Mouse (Mus musculus): ENCODE measurements around the gene Wdfy2. TPM values are rescaled to one million over a fixed set of nuclear protein-coding genes. Genes with fewer than 3 reads are reported as not detected.

Wdfy2 gene
- polyA plus RNA-seq (2016; fragmentation: Nextera tagmentation; extraction: Ambion mirVana) = 11.9 and 12.7 TPM in 2 replicates

DNA sequence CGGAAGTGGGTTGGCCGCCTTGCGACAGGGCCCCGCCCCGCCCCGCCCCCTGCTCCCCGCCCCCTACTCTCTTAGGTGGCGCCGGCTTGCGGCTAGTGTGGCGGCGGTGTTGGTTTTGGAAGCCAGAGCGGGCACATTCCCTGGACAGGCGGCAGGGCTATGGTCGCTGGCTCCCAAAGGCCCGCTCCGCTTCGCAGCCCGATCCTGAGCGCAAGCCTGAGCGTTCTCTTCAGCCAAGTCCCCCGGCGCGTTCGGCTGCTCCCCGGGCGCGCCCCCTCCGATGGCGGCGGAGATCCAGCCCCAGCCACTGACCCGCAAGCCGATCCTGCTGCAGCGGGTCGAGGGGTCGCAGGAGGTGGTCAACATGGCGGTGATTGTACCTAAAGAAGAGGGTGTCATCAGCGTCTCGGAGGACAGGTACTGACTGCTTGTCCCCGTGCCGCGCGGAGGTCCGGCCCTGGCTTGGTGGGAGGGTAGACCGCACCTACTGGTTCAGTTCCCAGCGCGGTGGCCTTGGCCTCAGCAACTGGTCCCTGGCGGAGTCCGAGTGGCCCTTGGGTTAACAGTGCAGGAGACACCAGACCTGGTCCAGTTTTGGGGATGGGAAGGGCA lies at the start of gene Wdfy2:
Gene Wdfy2, plus strand, starts transcription at position 38 of the 612 bp plus-strand sequence.
- WGBS = under 1% methylated on average over 49 of the region's 49 CpGs
- DNase-seq (ENCODE audit: low spot score) = peak; percentile 74

DNA sequence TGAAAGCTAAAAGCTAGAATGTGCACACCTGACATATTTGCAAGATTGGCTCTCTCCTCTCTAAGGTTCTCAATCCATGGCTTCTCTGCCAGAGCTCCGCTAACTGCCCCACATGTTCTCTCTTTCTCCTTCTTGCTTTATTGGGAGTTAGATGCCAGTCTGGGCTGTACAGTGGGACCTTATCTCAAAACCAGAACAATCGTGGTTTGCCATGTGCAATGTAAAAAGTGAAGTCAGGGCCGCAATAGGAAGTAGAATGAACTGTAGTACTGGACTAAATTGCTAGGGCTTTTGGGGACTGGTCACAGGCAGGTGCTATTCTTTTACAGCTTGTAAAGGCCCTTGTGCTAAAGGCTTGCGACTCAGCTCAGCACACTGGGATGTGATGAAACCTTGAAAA lies 48.2 kb upstream of the Wdfy2 start:
- H3K27me3 ChIP-seq (ENCODE audit: low read depth, poor library complexity, severe bottlenecking) = no peaks in the 10 kb centered on the region
- H3K4me1 ChIP-seq = no peaks in the 10 kb centered on the region
- H3K36me3 ChIP-seq = no peaks in the 10 kb centered on the region
- H3K9me3 ChIP-seq (replicated peaks) = no peaks in the 10 kb centered on the region
- H3K27ac ChIP-seq = no peak overlapping the region
- no peak overlapping the region for H3K4me3 ChIP-seq
- DNase-seq (ENCODE audit: low spot score) = no peak
- WGBS = 73% methylated on average over 4 of the region's 4 CpGs

More for the DNA sequence above, at the start of gene Wdfy2:
- H3K27ac ChIP-seq = peak within 1 kb of the TSS; percentile 88
- peaks cover 14% of the 10 kb centered on the region for H3K36me3 ChIP-seq
- H3K4me3 ChIP-seq = peak within 1 kb of the TSS; percentile 76
- no peaks in the 10 kb centered on the region for H3K27me3 ChIP-seq (ENCODE audit: low read depth, poor library complexity, severe bottlenecking)
- peaks cover 28% of the 10 kb centered on the region for H3K4me1 ChIP-seq
- H3K9me3 ChIP-seq (replicated peaks) = no peaks in the 10 kb centered on the region

DNA sequence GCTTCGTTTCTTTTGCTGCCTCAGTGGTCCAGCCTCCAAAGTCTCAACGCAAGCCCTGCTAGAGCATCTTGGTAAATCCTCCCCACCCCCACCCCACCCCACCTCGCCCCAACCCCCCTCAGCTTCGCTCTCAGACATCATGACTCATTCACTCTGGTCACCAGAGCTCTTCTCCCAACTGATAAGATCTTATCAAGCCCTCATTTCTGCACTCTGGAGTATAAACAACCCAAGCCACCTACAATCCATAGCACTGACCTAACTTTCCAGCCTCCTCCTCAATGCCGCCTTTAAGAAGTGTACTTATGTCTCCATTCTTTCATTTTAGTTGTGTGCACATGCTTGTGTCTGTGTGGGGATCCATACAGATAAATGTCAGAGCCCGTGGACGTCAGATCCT lies 41.8 kb upstream of the Wdfy2 start:
- Histone ChIP-seq H3K27me3 (ENCODE audit: low read depth, poor library complexity, severe bottlenecking) (no peaks in the 10 kb centered on the region), H3K36me3 (no peaks in the 10 kb centered on the region), H3K4me1 (peaks cover 13% of the 10 kb centered on the region), H3K9me3 (replicated peaks) (no peaks in the 10 kb centered on the region), H3K4me3 (no peak overlapping the region), H3K27ac (no peak overlapping the region)
- 69% methylated on average over 7 of the region's 7 CpGs for WGBS
- no peak for DNase-seq (ENCODE audit: low spot score)

DNA sequence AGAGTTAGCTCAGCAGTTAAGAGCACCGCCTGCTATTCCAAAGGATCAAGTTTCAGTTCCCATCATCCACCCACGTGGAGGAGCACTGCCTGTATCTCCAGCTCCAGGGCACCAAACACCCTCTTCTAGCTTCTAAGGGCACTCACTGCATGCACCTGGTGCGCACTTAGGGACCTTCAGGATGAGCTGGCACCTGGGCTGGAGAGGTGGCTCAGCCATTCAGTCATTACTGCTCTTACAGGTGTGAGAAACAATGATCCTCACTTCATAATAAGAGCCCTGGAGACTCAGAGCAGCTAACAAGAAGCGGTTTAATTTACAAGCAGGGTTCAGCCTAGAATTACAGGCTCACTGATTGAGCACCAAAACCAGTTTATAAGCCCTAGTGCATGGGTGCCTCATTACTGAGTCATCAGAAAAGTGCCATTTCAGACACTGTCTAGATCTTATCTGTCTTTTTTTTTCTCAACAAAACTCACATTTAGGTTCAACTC lies 38.8 kb upstream of the Wdfy2 start:
- DNase-seq (ENCODE audit: low spot score) = peak; percentile 58
- peaks cover 13% of the 10 kb centered on the region for H3K4me1 ChIP-seq
- no peak overlapping the region for H3K27ac ChIP-seq
- H3K9me3 ChIP-seq (replicated peaks) = no peaks in the 10 kb centered on the region
- no peaks in the 10 kb centered on the region for H3K27me3 ChIP-seq (ENCODE audit: low read depth, poor library complexity, severe bottlenecking)
- H3K4me3 ChIP-seq = peak overlapping the region; percentile 48
- no peaks in the 10 kb centered on the region for H3K36me3 ChIP-seq
- 2% methylated on average over 4 of the region's 4 CpGs for WGBS

DNA sequence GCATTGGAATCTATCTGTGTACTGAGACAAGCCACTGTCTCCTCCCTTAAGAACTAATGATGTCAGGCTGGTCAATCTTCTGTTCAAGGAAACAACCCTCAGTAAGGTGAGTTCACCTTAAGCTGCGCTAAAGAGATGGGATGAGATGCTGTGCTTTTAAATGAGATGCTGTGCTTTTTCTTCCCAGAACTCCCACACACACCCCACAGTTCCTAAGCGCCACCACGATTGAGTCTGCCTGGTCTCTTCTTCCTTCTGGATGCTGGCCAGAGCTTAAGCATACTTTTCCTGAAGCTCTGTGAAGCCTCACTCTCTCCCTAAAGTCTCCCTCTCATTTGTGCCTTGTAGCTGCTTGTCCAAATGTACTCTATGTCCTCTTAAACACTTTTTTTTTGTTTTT lies 36.7 kb upstream of the Wdfy2 start:
- 83% methylated on average over 3 of the region's 3 CpGs for whole genome bisulfite sequencing
- Histone ChIP-seq H3K27ac (no peak overlapping the region), H3K27me3 (ENCODE audit: low read depth, poor library complexity, severe bottlenecking) (no peaks in the 10 kb centered on the region), H3K4me1 (peaks cover 13% of the 10 kb centered on the region), H3K4me3 (no peak overlapping the region), H3K9me3 (replicated peaks) (no peaks in the 10 kb centered on the region), H3K36me3 (no peaks in the 10 kb centered on the region)
- no peak for DNase-seq (ENCODE audit: low spot score)

DNA sequence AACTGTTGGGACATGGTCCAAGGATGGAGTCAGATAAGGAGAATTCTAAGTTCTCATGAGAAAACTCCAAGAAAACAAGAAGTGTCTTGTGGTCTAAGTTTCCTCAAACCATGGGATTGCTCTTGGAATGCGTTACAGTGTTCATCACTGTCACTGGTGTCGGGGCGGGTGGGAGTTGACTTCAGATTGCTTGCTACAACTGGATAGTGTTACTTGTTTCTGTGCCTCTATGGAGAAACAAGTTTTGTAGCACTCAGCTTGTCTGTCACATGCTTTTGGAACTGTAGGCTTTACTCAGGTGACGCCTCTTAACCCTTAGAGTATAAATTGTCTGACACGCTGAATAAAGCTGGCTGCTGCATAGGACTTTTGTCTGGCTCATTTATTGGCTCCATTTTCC lies 34.3 kb upstream of the Wdfy2 start:
- Histone ChIP-seq H3K27me3 (ENCODE audit: low read depth, poor library complexity, severe bottlenecking) (no peaks in the 10 kb centered on the region), H3K9me3 (replicated peaks) (no peaks in the 10 kb centered on the region), H3K27ac (no peak overlapping the region), H3K4me3 (no peak overlapping the region), H3K36me3 (no peaks in the 10 kb centered on the region), H3K4me1 (peaks cover 9% of the 10 kb centered on the region)
- 66% methylated on average over 5 of the region's 5 CpGs for WGBS
- no peak for DNase-seq (ENCODE audit: low spot score)

DNA sequence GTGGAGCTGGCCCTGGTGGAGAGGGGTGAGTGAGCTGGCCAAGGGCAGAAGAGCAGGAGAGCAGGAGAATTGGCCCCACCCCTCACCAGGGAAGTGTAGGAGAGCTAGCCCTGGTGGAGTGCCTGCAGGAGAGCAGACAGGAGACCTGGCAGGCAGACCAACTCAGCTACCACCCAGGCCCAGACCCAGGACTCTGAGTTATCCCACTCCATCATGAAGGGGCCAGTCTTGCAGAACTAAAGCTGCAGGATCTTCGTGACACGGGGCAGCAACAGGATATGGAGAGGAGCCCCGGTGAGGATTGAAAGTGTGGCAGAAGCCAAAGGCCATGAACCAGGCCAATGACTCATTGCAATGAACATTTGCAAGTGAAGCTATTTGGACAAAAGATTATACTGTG lies 30.6 kb upstream of the Wdfy2 start:
- Histone ChIP-seq H3K27ac (no peak overlapping the region), H3K36me3 (no peaks in the 10 kb centered on the region), H3K4me3 (no peak overlapping the region), H3K4me1 (no peaks in the 10 kb centered on the region), H3K27me3 (ENCODE audit: low read depth, poor library complexity, severe bottlenecking) (no peaks in the 10 kb centered on the region), H3K9me3 (replicated peaks) (no peaks in the 10 kb centered on the region)
- DNase-seq (ENCODE audit: low spot score) = no peak
- WGBS = 65% methylated on average over 3 of the region's 3 CpGs

DNA sequence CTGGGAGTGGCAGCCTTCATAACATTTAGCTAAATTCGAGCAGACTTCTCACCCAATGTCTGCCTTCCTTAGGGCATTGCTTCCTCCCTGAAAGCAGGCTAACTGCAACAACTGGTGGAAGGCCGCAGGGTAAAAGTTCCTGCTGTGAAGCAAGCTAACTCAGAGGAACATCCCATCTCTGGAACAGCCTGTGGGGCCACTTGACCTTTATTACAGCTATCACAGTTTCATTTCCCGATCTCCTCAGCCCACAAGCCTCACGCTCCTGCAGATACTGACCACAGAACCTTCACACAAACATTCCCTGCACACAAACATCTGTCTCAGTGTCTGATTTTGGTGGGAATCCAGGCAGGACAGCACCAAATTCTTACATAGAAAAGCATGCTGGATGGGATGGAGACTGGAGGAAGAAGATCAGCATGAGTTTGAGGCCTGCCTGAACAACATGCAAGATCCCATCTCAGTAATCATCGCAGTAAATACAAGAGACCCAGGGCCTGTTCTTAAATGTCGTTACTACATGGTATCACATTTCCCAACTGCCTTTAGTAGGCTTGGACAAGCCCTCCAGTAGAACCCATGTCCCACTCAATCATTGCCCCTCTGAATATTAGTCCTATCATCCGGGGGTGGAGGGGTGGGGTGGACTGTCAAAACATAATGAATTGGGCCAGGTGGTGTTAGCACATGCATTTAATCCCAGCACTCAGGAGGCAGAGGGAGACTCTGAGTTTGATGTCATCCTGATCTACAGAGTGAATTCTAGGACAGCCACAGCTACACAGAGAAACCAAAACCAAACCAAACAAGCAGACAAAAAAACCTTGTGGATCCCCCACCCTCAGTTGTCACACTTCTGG lies 28.6 kb upstream of the Wdfy2 start:
- no peaks in the 10 kb centered on the region for H3K36me3 ChIP-seq
- no peak for DNase-seq (ENCODE audit: low spot score)
- H3K27ac ChIP-seq = no peak overlapping the region
- 53% methylated on average over 7 of the region's 7 CpGs for WGBS
- no peaks in the 10 kb centered on the region for H3K4me1 ChIP-seq
- no peaks in the 10 kb centered on the region for H3K27me3 ChIP-seq (ENCODE audit: low read depth, poor library complexity, severe bottlenecking)
- no peaks in the 10 kb centered on the region for H3K9me3 ChIP-seq (replicated peaks)
- no peak overlapping the region for H3K4me3 ChIP-seq

DNA sequence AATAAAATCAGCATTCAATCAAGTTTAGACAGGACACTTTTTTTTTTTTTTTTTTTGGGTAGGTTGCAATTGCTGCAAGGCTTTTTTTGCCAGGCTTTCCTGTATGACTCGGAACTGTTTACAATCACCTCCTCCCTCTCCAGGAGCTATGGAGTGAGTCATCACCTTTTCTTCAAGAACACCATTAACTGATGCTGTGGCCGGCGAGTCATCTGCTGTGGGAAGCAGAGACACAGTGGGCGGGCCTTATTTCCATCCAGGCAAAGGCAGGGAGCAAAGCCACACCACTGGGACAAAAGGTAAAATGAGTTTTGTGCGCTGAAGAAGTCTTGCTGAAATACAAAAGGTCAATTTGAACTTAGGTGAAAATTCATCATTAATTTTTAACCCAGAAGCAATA lies 24.7 kb upstream of the Wdfy2 start:
- no peak overlapping the region for H3K4me3 ChIP-seq
- no peak for DNase-seq (ENCODE audit: low spot score)
- H3K9me3 ChIP-seq (replicated peaks) = no peaks in the 10 kb centered on the region
- no peaks in the 10 kb centered on the region for H3K4me1 ChIP-seq
- H3K36me3 ChIP-seq = no peaks in the 10 kb centered on the region
- WGBS = 56% methylated on average over 5 of the region's 5 CpGs
- no peak overlapping the region for H3K27ac ChIP-seq
- H3K27me3 ChIP-seq (ENCODE audit: low read depth, poor library complexity, severe bottlenecking) = no peaks in the 10 kb centered on the region

DNA sequence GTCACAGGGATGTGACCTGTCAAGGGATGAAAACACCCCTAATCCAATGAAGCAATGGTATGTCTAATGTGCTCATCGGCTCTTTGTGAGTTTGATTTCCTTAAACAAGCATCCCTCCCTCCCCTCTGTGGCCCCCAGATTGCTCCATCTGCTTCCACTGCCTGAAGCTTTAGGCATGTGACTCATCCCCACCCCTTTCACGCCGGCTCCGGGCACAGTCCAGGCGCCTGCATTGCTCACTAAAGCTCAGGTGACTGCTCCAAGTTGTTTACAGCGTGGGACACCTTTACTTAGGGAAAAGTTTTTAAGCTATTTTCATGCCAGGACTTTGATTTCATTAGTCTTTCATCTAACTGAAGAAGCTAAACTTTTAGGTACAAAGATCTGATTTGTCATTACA lies 22.9 kb upstream of the Wdfy2 start:
- WGBS = 65% methylated on average over 6 of the region's 6 CpGs
- no peak for DNase-seq (ENCODE audit: low spot score)
- H3K27ac ChIP-seq = no peak overlapping the region

DNA sequence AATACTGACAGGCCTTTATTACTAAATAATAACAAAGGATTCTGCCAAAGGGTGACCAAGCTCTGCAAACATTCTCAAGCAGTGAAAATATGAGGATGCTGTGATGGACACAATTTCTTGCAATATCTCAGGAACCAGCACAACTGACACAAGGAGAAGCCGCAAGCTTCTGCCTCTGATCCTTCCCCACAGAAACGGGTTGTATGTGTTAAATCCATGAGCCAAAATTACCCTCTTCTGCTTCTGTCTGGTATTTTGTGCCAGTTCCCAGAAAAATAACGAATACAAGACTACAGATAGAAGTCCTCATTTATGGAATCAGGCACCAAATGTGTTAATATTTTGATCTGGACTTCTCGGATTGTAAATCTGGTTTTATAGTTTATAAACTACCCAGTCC lies 20.7 kb upstream of the Wdfy2 start:
- Histone ChIP-seq H3K36me3 (no peaks in the 10 kb centered on the region), H3K4me1 (no peaks in the 10 kb centered on the region), H3K4me3 (no peak overlapping the region), H3K9me3 (replicated peaks) (no peaks in the 10 kb centered on the region), H3K27me3 (ENCODE audit: low read depth, poor library complexity, severe bottlenecking) (no peaks in the 10 kb centered on the region), H3K27ac (no peak overlapping the region)
- DNase-seq (ENCODE audit: low spot score) = no peak
- 85% methylated on average over 4 of the region's 4 CpGs for WGBS

More for the DNA sequence above, 22.9 kb upstream of the Wdfy2 start:
- Histone ChIP-seq H3K4me1 (no peaks in the 10 kb centered on the region), H3K36me3 (no peaks in the 10 kb centered on the region), H3K4me3 (no peak overlapping the region), H3K27me3 (ENCODE audit: low read depth, poor library complexity, severe bottlenecking) (no peaks in the 10 kb centered on the region), H3K9me3 (replicated peaks) (no peaks in the 10 kb centered on the region)

DNA sequence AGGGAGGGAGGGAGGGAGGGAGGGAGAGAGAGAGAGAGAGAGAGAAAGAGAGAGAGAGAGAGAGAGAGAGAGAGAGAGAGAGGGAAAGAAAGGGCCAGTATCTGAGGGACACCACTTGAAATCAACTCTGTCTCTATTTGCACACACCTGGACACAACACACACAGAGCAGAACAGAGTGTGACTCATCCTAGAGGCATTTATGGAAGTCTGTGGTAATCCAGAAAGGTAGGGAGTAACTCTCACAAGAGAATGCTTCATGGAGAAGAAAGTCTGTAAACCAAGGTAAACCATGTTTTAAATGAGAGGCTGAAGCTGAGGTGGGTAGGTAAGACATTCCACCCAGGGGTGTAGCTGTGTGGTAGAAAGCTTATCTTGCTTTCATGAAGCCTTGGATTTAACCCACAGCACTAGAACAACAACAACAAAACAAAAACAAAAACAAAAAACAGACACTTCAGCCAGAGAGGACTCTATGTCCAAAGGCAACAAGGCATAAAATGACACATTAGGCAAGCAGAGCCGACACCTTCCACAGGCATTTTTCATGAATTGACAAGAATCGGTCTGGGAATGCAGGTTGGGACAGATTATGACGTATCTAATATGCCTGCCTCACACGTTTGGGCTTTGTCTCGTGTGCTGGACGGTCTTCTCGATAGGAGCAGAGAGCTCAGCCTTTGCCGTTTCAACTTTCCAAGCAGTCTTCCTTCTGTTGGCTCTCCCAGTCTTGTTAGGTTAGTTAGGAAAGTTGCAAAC lies 11.7 kb upstream of the Wdfy2 start:
- H3K4me1 ChIP-seq = 0 out of 2 replicates have a peak, but pooled peaks cover 2% of the 10 kb centered on the region
- no peak overlapping the region for H3K27ac ChIP-seq
- no peak overlapping the region for H3K4me3 ChIP-seq
- DNase-seq (ENCODE audit: low spot score) = no peak
- no peaks in the 10 kb centered on the region for H3K27me3 ChIP-seq (ENCODE audit: low read depth, poor library complexity, severe bottlenecking)
- WGBS = 92% methylated on average over 8 of the region's 8 CpGs
- no peaks in the 10 kb centered on the region for H3K36me3 ChIP-seq
- no peaks in the 10 kb centered on the region for H3K9me3 ChIP-seq (replicated peaks)

DNA sequence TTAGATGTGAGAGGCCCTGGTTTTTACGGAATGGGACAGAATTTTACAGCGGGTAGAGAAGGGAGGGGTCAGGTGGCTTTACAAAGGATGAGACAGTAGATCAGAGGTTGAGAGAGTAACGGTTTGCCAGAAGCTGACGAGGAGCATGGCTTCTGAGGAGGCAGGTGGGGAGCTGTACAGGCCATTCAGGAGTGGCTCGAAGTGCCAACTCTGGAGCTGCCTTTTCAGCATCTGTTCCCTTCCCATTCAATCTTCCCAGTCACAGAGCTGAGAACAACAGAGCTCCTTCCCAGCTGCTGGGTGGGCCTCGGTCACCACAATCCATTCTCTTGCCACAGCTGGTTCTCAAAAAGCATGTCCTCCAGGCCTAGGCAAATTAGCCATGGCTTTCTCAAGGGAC lies 8.2 kb upstream of the Wdfy2 start:
- no peak overlapping the region for H3K4me3 ChIP-seq
- 0 out of 2 replicates have a peak, but pooled peaks cover 2% of the 10 kb centered on the region for H3K4me1 ChIP-seq
- DNase-seq (ENCODE audit: low spot score) = no peak
- no peaks in the 10 kb centered on the region for H3K27me3 ChIP-seq (ENCODE audit: low read depth, poor library complexity, severe bottlenecking)
- H3K27ac ChIP-seq = no peak overlapping the region
- 46% methylated on average over 6 of the region's 6 CpGs for WGBS
- no peaks in the 10 kb centered on the region for H3K9me3 ChIP-seq (replicated peaks)
- H3K36me3 ChIP-seq = no peaks in the 10 kb centered on the region

Data from limb, embryonic 10.5 days (tissue).